Mouse (Mus musculus) bone marrow, adult 2 months (tissue): ENCODE data around the gene Sowaha. TPM values are rescaled to one million over a fixed set of nuclear protein-coding genes. Genes with fewer than 3 reads are reported as not detected.
"Not testable (repeated sequence)": the region's sequence is repeated elsewhere in the genome, so short reads cannot be mapped to it uniquely, and the experiment has no call there.

ENCODE experiments used
- H3K27ac ChIP-seq: fragments of 200-500 bp; 2 replicates; pipeline ENCODE4 v1.5.1; 2012; ENCODE audit warnings: low read depth, mild to moderate bottlenecking, control low read depth, inconsistent platforms, low read length; ENCODE audit not compliant: control insufficient read depth, poor library complexity, insufficient read depth
- H3K4me1 ChIP-seq: fragments of 200-500 bp; 2 replicates; pipeline ENCODE4 v1.6.1; 2011; ENCODE audit warnings: low read length; ENCODE audit not compliant: control insufficient read depth, insufficient read depth
- H3K4me3 ChIP-seq: fragments of 200-500 bp; replicated peaks from 2 replicates; pipeline ENCODE3; 2011; ENCODE audit warnings: mild to moderate bottlenecking, low read depth, low read length, control low read depth; ENCODE audit not compliant: control insufficient read depth
- CTCF ChIP-seq: fragments of 200-500 bp; IDR thresholded peaks from 2 replicates; pipeline ENCODE4 v1.5.1; 2011; ENCODE audit warnings: low read length, control low read depth; ENCODE audit not compliant: control insufficient read depth, insufficient read depth
- POLR2A ChIP-seq: fragments of 200-500 bp; IDR thresholded peaks from 2 replicates; pipeline ENCODE4 v1.6.1; 2011; ENCODE audit warnings: low read depth, mild to moderate bottlenecking, control low read depth, low read length, borderline replicate concordance; ENCODE audit not compliant: control insufficient read depth
- WGBS: fragments of 180-500 bp; shearing (Covaris S2); methylation state at CpG from one replicate; pipeline ENCODE4 v1.1.7; 2018; 5-methylcytosine and 5-hydroxymethylcytosine counted together
- polyA plus RNA-seq: library from polyadenylated mRNA; stranded (reverse); fragments of >200 nt; gene quantifications from 2 replicates; pipeline ENCODE4 v1.2.4, GENCODE M21; 2011; ENCODE audit warnings: low replicate concordance; ENCODE audit not compliant: missing spikeins, insufficient read depth, insufficient read length

Gene Sowaha
- polyA plus RNA-seq, 1 experiment, result 8.2 TPM

DNA sequence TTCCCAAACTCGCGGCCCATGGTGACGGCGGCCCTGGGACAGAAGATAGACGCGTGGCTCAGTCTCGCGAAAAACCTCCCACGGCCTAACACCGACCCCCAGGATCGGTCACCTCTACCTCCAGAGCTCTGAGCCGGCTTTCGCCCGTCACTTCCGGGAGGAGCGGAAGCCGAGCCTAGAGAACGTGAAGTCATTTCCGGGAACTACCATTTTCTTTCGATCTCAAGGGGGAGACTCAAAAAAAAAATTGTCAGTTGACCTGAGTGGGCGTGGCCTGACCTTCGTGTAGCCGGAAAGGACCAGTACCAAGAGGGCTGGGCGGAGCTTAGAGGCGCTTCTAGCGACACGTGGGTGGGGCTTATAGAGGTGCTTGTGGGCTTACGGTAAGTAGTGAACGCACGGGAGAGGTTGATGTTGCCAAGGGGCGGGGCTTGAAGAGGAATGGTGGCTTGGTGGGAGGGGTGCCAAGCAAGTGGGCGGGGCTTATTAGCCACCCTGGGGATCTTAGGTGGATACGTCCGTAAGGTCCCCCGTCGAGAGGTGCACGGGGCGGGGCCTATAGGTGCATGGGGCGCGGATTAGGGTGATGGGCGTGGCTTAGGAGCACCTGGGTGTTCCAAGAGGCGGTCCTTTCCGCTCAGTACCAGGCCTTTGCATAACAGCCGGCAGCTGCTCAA is 49.3 kb downstream of the Sowaha start, which contains the start of the genes Uqcrq and Gdf9:
Uqcrq (minus strand) TSS at position 162 of the 677 bp plus-strand sequence.
Gdf9 (plus strand) TSS at position 354 of the 677 bp plus-strand sequence.
- TF ChIP-seq CTCF, result no peak
- peak; percentile 76; the same call in 1 of the 2 replicates for TF ChIP-seq POLR2A
- peaks cover 4% of the 10 kb centered on the region for H3K4me1 ChIP-seq
- H3K27ac ChIP-seq, result peak within 1 kb of the TSS; percentile 85
- WGBS, result under 1% methylated on average over 44 of the region's 44 CpGs
- H3K4me3 ChIP-seq, result peak within 1 kb of the TSS; percentile 98

DNA sequence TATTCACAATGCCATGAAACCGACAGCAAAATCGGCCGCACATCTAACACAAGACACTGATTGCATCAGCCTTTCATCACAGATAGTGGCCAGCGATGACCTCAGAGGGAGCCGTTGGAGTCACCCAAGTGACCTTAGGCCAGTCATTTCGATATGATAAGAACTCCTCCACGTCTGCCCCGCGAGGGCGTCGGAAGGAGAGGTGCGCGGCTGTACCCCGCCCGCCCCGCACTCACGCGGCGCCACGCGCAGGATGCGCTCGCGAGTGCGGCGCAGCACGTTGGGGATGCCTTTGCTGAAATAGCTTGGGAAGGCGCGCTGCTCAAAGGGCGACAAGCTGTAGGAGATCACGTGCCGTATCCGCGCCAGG is 49.8 kb downstream of the Sowaha start:
- Histone ChIP-seq H3K27ac (peak overlapping the region; percentile 85), H3K4me1 (peaks cover 4% of the 10 kb centered on the region), H3K4me3 (peak overlapping the region; percentile 98)
- under 1% methylated on average over 34 of the region's 34 CpGs for WGBS
- TF ChIP-seq POLR2A (no peak), CTCF (no peak)

DNA sequence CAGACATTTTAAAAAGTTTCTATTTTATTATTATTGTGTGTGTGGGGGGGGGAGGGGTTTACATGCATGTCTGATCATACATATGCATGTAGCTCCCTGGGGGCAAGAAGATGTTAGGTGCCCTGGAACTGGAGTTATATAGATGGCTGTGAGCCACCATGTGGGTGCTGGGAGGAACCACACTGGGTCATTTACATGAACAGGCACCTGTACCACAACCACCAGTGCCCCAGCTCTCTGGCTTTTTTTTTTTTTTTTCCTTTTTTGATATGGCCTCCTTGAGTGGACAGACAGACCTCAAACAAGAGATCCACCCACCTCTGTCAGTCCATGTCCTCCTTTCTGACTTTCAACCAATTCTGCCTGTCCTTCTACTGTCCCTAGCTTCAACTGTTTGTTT is 50.9 kb downstream of the Sowaha start:
- Histone ChIP-seq H3K4me1 (peaks cover 4% of the 10 kb centered on the region), H3K4me3 (no peak overlapping the region), H3K27ac (no peak overlapping the region)
- TF ChIP-seq POLR2A (no peak), CTCF (no peak)

DNA sequence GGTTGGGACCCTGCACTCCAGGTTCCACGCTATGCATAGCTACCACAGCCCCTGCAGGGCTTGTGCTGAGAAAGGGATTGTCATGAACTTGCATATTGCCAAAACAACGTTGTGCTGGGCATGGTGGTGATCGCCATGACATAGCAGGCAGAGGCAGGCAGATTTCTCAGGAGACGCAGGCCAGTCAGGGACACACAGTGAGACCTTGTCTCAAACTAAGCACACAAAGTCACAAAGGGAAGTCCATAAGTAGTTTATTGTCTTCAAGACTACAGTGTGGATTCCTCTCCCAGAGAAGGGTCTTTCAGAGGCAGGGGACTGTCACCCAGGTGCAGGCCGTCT is 51.4 kb downstream of the Sowaha start:
- Histone ChIP-seq H3K27ac (no peak overlapping the region), H3K4me1 (peaks cover 4% of the 10 kb centered on the region), H3K4me3 (no peak overlapping the region)
- TF ChIP-seq POLR2A, result no peak
- no peak for TF ChIP-seq CTCF
- WGBS, result 93% methylated on average over 5 of the region's 5 CpGs

DNA sequence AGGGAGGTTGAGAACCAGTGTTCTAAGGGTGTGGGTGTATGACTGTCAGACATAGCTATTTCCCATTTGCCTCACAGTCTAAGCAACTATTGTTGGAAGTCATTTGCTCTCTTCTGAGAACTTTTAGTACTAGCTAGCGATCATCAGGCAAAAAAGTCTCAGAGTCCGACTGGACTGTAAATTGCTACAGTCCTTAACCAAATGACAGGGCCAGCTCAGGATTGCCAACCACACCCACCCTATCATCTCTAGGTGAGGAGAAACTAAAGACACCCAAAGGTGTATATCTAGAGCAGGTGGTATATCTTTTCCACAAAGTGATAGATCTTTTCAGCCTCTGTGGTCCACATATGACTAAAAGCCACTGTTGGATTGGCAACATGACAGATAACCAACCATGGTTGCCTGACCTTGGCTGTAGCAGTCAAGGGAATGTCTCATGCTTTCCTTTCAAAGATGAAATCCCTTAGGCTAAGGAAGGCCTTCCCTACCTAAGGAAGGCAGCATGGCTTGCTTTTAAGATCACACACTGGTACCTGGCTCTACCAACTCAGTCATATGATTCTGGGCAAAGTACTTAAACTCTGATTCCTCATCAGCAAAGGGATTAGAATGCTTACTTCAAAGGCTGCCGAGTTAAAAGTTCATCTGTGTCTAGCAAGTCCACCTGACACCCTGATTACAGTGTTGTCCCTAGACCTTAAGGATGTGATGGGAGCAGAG is 51.9 kb downstream of the Sowaha start:
- Histone ChIP-seq H3K27ac (no peak overlapping the region), H3K4me3 (no peak overlapping the region), H3K4me1 (peaks cover 4% of the 10 kb centered on the region)
- TF ChIP-seq CTCF (no peak), POLR2A (no peak)
- 84% methylated on average over 3 of the region's 3 CpGs for WGBS

DNA sequence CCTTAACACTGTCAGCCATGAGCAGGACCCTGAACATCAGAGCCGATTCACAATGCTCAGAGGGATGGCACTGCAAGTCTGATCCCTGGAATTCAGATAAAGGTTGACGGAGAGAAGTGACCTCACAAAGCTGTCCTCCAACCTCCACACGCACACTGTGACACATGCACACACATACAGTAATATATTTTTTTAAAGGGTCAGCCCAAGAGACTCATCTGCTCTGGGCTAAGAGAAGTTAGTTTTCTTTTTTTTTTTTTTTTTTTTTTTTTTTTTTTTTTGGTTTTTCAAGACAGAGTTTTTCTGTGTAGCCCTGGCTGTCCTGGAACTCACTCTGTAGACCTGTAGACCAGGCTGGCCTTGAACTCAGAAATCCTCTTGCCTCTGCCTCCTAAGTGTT is 53.2 kb downstream of the Sowaha start:
- 87% methylated on average over 3 of the region's 3 CpGs for WGBS
- H3K4me1 ChIP-seq, H3K4me3 ChIP-seq, H3K27ac ChIP-seq: not testable (repeated sequence)

Other genes starting within 250 kb of the Sowaha start
- gene Hspa4, start 179.8 kb downstream of the Sowaha start, polyA plus RNA-seq, result 41.5 and 98.4 TPM in 2 replicates
- 9.6 and 16.2 TPM in 2 replicates for gene Zcchc10, start 155.6 kb downstream of the Sowaha start, polyA plus RNA-seq
- gene Aff4, start 129.4 kb downstream of the Sowaha start, polyA plus RNA-seq, result 7.9 and 36.2 TPM in 2 replicates
- not detected in 2 replicates for gene Leap2, start 57.1 kb downstream of the Sowaha start, polyA plus RNA-seq
- 161 and 271 TPM in 2 replicates for gene Uqcrq, start 49.4 kb downstream of the Sowaha start, polyA plus RNA-seq
- 0.85 TPM in 1 of 2 replicates, not detected in the other for gene Gdf9, start 49.3 kb downstream of the Sowaha start, polyA plus RNA-seq
- gene Gm10447, start 23.2 kb downstream of the Sowaha start, polyA plus RNA-seq, result 0.41 TPM in 1 of 2 replicates, not detected in the other
- gene Shroom1, start 23.1 kb downstream of the Sowaha start, polyA plus RNA-seq, result 0.70 TPM in 1 of 2 replicates, not detected in the other
- not detected in 2 replicates for gene Gm9837, start 9.8 kb downstream of the Sowaha start, polyA plus RNA-seq
- gene Gm9945, start 108 bp downstream of the Sowaha start, polyA plus RNA-seq, result not detected in 2 replicates
- gene Sept8, start 39.0 kb upstream of the Sowaha start, polyA plus RNA-seq, result 38.7 and 52.2 TPM in 2 replicates
- 3.7 and 4.5 TPM in 2 replicates for gene Kif3a, start 87.1 kb upstream of the Sowaha start, polyA plus RNA-seq
- gene Il4, start 138.4 kb upstream of the Sowaha start, polyA plus RNA-seq, result not detected in 2 replicates
- not detected in 2 replicates for gene Il13, start 154.4 kb upstream of the Sowaha start, polyA plus RNA-seq
- gene Rad50, start 227.0 kb upstream of the Sowaha start, polyA plus RNA-seq, result 8.9 and 15.2 TPM in 2 replicates
- gene Il5, start 240.5 kb upstream of the Sowaha start, polyA plus RNA-seq, result not detected in 2 replicates